In genomic region chr7:46833266-46833665, GRCm38 (mm10) we compare ENCODE assay signal across 9 mouse cellular contexts. TPM values are rescaled to one million over a fixed set of nuclear protein-coding genes. Genes with fewer than 3 reads are reported as not detected.
DNase-seq lines count a peak whose midpoint lies in the region.
"Had no signal": no experiment of that assay in that cellular context is flagged by ENCODE, and none has a peak within 500 bp of the region (broad histone marks: within the 10 kb centered on the region; RNA-seq: fewer than 3 reads in every experiment).

No protein-coding gene starts in this region.

- intact Hi-C loops in left cerebral cortex, postnatal 25 days (cut with DNase I): no loop called here
- intact Hi-C loops in left cerebral cortex, postnatal 10 days (cut with DNase I): no loop called here

- peak; percentile 45 for DNase-seq in adrenal gland, adult 2 months
- DNase-seq in adrenal gland, postnatal 25 days: no peak
- peak; percentile 54 for DNase-seq in embryo, embryonic 11 days
- peak; percentile 76 for DNase-seq in kidney, adult 18-20 months
- DNase-seq in lung, postnatal 25 days (ENCODE audit: low spot score): peak; percentile 77
- DNase-seq in yolk sac, embryonic 10.5 days (ENCODE audit: low spot score): peak; percentile 89
- DNase-seq in left cerebral cortex, postnatal 25 days (ENCODE audit: low spot score in 2 of 2): no peak
- no peak for DNase-seq in left cerebral cortex, postnatal 10 days (ENCODE audit: extremely low spot score in 1 of 2, low spot score in 2 of 2)

RNA-seq across cellular contexts. Expression of gene Ldha, which starts 8.0 kb away (rescaled TPM):
- total RNA-seq in adrenal gland, adult 2 months (2021): 100 to 1,000 TPM; 381 to 429 TPM
- polyA plus RNA-seq in adrenal gland, adult 2 months (2012; rRNA removed): 178 and 230 TPM in 2 replicates
- total RNA-seq in adrenal gland, postnatal 25 days (2021): 283 and 320 TPM in 2 replicates
- 100 to 1,000 TPM; 395 to 440 TPM for total RNA-seq in left cerebral cortex, postnatal 25 days (2021)
- total RNA-seq in left cerebral cortex, postnatal 10 days (2021): 100 to 1,000 TPM; 495 to 502 TPM

RNA-seq across cellular contexts. Expression of gene Ldhc, which starts 27.7 kb away (rescaled TPM):
- not detected for total RNA-seq in adrenal gland, adult 2 months (2021)
- not detected in 2 replicates for polyA plus RNA-seq in adrenal gland, adult 2 months (2012; rRNA removed)
- not detected in 2 replicates for total RNA-seq in adrenal gland, postnatal 25 days (2021)
- not detected for total RNA-seq in left cerebral cortex, postnatal 25 days (2021)
- not detected for total RNA-seq in left cerebral cortex, postnatal 10 days (2021)
- total RNA-seq: CH12.LX had no signal

RNA-seq across cellular contexts. Expression of gene Gtf2h1, which starts 37.4 kb away (rescaled TPM):
- 10 to 100 TPM; 30.4 to 46.7 TPM for total RNA-seq in adrenal gland, adult 2 months (2021)
- 4.9 and 8.5 TPM in 2 replicates for polyA plus RNA-seq in adrenal gland, adult 2 months (2012; rRNA removed)
- total RNA-seq in adrenal gland, postnatal 25 days (2021): 33.3 and 40.1 TPM in 2 replicates
- total RNA-seq in left cerebral cortex, postnatal 25 days (2021): 10 to 100 TPM; 37.9 to 41.1 TPM
- 10 to 100 TPM; 38.4 to 40.8 TPM for total RNA-seq in left cerebral cortex, postnatal 10 days (2021)

RNA-seq across cellular contexts. Expression of gene Hps5, which starts 37.4 kb away (rescaled TPM):
- 10 to 100 TPM; 20.1 to 23.9 TPM for total RNA-seq in adrenal gland, adult 2 months (2021)
- polyA plus RNA-seq in adrenal gland, adult 2 months (2012; rRNA removed): 11.2 and 11.3 TPM in 2 replicates
- 27.6 and 34.3 TPM in 2 replicates for total RNA-seq in adrenal gland, postnatal 25 days (2021)
- 10 to 100 TPM; 13.3 to 16.1 TPM for total RNA-seq in left cerebral cortex, postnatal 25 days (2021)
- total RNA-seq in left cerebral cortex, postnatal 10 days (2021): 10 to 100 TPM; 13.8 to 14.7 TPM

Comparison
In these comparisons a context has a peak if more than half of its experiments do, and no peak if none do; other contexts are left out.
1. DNase-seq: peak in adrenal gland, adult 2 months (single experiment), embryo, embryonic 11 days (single experiment), kidney, adult 18-20 months (single experiment), lung, postnatal 25 days (single experiment) and yolk sac, embryonic 10.5 days (single experiment); none in adrenal gland, postnatal 25 days (single experiment), left cerebral cortex, postnatal 25 days (0 of 2) and left cerebral cortex, postnatal 10 days (0 of 2).